Mouse (Mus musculus): ENCODE measurements around the gene Smchd1. TPM values are rescaled to one million over a fixed set of nuclear protein-coding genes. Genes with fewer than 3 reads are reported as not detected.
"Not testable (repeated sequence)": the region's sequence is repeated elsewhere in the genome, so short reads cannot be mapped to it uniquely, and the experiment has no call there.

The Smchd1 gene
- polyA plus RNA-seq, 1 experiment from 2014 or later, result 51.4 TPM

DNA sequence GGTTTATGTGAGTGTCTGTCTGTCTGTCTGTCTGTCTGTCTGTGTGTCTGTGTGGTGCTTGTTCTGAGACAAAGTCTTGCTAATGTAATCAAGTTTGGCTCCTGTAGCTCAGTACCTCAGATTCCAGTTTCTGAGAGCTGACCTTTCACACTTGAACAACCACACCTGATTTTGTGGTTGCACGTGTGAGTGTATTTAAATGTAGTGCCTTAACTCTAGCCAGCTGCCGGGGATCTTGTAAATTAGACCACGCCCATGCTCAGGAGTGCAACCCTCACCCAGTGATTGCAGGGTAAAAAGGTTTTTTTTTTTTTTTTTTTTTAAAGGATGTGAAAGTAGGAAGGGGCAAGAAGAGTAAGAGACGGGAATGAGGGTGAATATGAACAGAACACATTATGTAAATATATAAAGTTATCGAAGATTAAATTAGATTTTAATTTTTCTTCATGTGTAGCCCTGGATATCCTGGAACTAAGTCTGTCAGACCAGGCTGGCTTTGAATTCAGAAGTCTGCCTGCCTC lies 4.3 kb upstream of the Smchd1 start:
- H3K4me2 ChIP-seq, result no peak overlapping the region
- H3K4me1 ChIP-seq (replicated peaks), result peaks cover 9% of the 10 kb centered on the region
- no peaks in the 10 kb centered on the region for H3K27me3 ChIP-seq
- no peak overlapping the region for H3K9ac ChIP-seq
- H3K9me3 ChIP-seq, result no peaks in the 10 kb centered on the region
- peaks cover 4% of the 10 kb centered on the region; the same call in 1 of the 2 replicates for H3K36me3 ChIP-seq
- no peak for ATAC-seq (ENCODE audit: low FRiP score)
- WGBS, result 78% methylated on average over 5 of the region's 5 CpGs
- no peak overlapping the region for H3K27ac ChIP-seq
- no peak overlapping the region for H3K4me3 ChIP-seq

DNA sequence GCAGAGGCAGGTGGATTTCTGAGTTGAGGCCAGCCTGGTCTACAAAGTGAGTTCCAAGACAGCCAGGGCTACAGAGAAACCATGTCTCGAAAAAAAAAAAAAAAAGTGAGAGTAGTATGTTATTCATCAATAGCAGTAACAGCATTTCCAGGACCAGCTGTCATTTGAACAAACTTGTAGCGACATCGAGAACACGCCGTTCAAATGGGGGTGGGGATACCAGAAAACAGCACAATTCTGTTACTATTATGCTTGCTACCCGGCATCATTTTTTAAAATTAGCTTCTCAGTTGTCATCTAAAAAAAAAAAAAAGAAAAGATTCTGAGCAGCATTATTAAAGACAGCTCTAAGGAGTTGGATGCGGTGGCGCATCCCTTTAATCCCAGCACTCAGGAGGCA lies 2.3 kb upstream of the Smchd1 start:
- no peak overlapping the region for H3K4me2 ChIP-seq
- no peak overlapping the region for H3K27ac ChIP-seq
- ATAC-seq (ENCODE audit: low FRiP score), result no peak
- H3K4me1 ChIP-seq (replicated peaks), result peaks cover 24% of the 10 kb centered on the region
- H3K9ac ChIP-seq, result no peak overlapping the region
- H3K27me3 ChIP-seq, result no peaks in the 10 kb centered on the region
- H3K4me3 ChIP-seq, result no peak overlapping the region
- peaks cover 4% of the 10 kb centered on the region; the same call in 1 of the 2 replicates for H3K36me3 ChIP-seq
- WGBS, result 93% methylated on average over 8 of the region's 8 CpGs
- no peaks in the 10 kb centered on the region for H3K9me3 ChIP-seq

DNA sequence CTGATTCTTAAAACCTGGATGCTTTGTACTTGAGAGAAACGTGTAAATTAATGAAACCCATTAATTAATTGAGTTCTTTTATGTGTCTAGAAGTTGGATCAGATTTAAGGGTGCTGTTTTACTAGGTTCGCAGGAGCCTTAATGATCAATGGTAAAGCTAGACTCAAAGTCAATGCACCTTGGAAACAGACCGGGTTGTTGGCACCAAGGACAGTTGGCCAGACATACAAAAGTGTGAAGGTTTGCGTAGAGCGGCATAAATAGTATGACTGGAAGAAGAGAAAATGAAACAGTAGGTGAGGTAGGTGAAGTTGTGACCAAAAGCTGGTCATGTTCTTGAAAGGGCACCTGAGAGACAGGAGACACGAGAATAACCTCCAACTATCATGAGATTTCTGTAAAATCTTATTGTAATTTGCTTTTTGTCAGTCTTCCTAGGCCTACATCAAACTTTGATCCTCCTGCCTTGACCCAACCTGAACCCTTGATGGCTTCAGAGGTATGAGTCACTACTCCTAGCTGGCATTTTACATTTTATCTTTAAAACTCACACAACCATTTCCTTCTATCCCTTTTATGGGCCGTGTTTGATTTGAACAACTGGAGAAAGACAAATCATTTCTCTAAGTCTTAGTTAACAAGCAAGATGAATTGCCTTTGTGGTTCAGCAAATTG lies 1.3 kb upstream of the Smchd1 start:
- H3K36me3 ChIP-seq, result peaks cover 4% of the 10 kb centered on the region; the same call in 1 of the 2 replicates
- H3K9ac ChIP-seq, result peak overlapping the region; percentile 91; the same call in 1 of the 2 replicates
- H3K4me2 ChIP-seq, result peak overlapping the region; percentile 94
- peaks cover 25% of the 10 kb centered on the region for H3K4me1 ChIP-seq (replicated peaks)
- WGBS, result 83% methylated on average over 7 of the region's 7 CpGs
- ATAC-seq (ENCODE audit: low FRiP score), result no peak
- peak overlapping the region; percentile 87 for H3K4me3 ChIP-seq
- H3K27ac ChIP-seq, result peak overlapping the region; percentile 99; the same call in 1 of the 2 replicates
- no peaks in the 10 kb centered on the region for H3K27me3 ChIP-seq
- no peaks in the 10 kb centered on the region for H3K9me3 ChIP-seq

DNA sequence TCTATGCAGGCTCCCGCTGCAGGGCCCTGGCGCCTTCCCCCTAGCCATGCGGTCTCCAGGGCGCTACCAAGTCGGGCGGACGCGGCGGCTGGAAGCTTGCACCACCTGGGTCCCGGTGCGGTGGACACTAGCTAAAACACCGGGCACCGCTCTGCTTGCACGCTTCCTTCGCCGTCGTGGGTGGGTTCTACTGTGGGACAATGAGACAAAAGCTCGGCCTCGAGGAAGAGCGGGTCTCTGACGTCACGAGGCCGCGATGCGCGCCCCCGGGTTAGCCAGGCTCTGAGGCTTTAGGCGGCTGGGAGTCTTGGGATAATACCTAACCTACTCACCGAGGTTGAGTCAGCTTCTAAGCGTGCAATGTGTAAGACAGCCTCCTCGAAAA lies 554 bp upstream of the Smchd1 start:
- peak overlapping the region; percentile 91 for H3K9ac ChIP-seq
- peaks cover 25% of the 10 kb centered on the region for H3K4me1 ChIP-seq (replicated peaks)
- peaks cover 4% of the 10 kb centered on the region; the same call in 1 of the 2 replicates for H3K36me3 ChIP-seq
- ATAC-seq (ENCODE audit: low FRiP score), result peak; percentile 86
- WGBS, result under 1% methylated on average over 31 of the region's 31 CpGs
- no peaks in the 10 kb centered on the region for H3K27me3 ChIP-seq
- H3K4me2 ChIP-seq, result peak overlapping the region; percentile 94
- H3K9me3 ChIP-seq, result no peaks in the 10 kb centered on the region
- H3K27ac ChIP-seq, result peak overlapping the region; percentile 99
- peak overlapping the region; percentile 87 for H3K4me3 ChIP-seq

DNA sequence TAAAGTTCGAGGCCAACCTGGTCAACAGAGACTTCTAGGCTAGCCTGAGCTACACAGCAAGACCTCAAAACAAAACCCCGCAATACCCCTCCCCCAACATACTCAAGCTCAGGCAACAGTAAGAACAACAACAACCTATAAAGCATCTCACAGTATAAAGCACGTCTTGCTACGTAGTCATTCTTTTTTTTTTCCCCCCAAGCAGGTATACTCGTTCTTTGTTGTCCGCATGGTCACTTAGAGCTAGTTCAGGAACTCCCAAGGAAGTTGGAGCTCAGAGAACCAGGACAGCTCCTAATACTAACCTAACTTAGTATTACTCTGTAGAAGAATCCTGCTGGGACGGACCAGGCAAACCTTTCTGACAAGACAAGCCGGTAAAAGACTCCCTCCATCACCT lies 1.0 kb downstream of the Smchd1 start:
- Histone ChIP-seq H3K9ac (peak overlapping the region; percentile 91), H3K4me2 (peak overlapping the region; percentile 94), H3K36me3 (peaks cover 4% of the 10 kb centered on the region; the same call in 1 of the 2 replicates), H3K4me1 (replicated peaks) (peaks cover 25% of the 10 kb centered on the region), H3K27ac (0 out of 2 replicates have a peak overlapping the region, but pooled peaks have one; percentile 99), H3K9me3 (no peaks in the 10 kb centered on the region), H3K4me3 (peak overlapping the region; percentile 87), H3K27me3 (no peaks in the 10 kb centered on the region)
- WGBS, result 18% methylated on average over 8 of the region's 8 CpGs
- ATAC-seq (ENCODE audit: low FRiP score), result no peak

DNA sequence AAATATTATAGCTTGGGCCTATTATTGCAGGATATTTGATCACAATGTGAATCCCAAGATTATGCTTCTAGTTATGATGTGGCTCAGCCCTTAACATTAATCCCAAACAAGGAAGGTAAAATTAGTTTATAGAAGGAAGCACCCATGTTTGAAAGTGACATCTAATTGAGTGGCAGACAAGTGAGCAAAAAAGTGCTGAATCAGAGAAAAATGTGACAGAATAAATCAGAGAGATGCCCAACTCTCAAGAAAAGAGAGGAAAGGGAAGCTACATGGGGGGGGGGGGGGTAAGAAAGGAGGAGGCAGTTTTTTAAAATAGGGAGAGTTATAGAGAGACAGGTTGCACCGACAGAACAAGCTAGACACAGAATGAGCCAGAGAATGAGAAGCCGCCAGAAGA lies 3.9 kb downstream of the Smchd1 start:
- H3K27ac ChIP-seq, result no peak overlapping the region
- H3K27me3 ChIP-seq, result no peaks in the 10 kb centered on the region
- H3K4me2 ChIP-seq, result no peak overlapping the region
- H3K36me3 ChIP-seq, result no peaks in the 10 kb centered on the region
- H3K4me3 ChIP-seq, result no peak overlapping the region
- 77% methylated on average over 2 of the region's 2 CpGs for WGBS
- ATAC-seq (ENCODE audit: low FRiP score), result no peak
- no peaks in the 10 kb centered on the region for H3K9me3 ChIP-seq
- peaks cover 21% of the 10 kb centered on the region for H3K4me1 ChIP-seq (replicated peaks)
- no peak overlapping the region for H3K9ac ChIP-seq

DNA sequence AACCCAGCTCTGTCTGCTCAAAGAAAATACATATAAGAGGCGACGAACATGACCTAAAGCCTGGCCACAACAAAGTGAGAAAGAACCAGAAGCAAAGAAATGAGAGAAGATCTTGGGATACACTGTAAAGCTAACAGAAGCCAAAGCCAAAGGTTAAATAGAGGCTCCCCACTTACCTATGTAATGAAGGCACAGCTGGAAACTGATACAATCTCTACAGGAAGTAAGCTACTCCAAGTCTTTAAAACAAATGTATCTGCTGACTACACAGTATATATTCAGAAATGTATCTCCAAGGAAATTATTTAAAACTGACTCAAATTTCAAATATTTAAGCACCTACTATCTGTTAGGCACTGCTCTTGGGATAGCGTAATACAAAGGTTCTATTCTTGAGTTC lies 14.8 kb downstream of the Smchd1 start:
- Histone ChIP-seq H3K4me1 (replicated peaks) (no peaks in the 10 kb centered on the region), H3K4me3 (no peak overlapping the region), H3K9ac (no peak overlapping the region), H3K9me3 (no peaks in the 10 kb centered on the region), H3K4me2 (no peak overlapping the region), H3K27me3 (no peaks in the 10 kb centered on the region), H3K36me3 (peaks cover 52% of the 10 kb centered on the region), H3K27ac (no peak overlapping the region)
- 98% methylated on average over 3 of the region's 3 CpGs for WGBS
- no peak for ATAC-seq (ENCODE audit: low FRiP score)

DNA sequence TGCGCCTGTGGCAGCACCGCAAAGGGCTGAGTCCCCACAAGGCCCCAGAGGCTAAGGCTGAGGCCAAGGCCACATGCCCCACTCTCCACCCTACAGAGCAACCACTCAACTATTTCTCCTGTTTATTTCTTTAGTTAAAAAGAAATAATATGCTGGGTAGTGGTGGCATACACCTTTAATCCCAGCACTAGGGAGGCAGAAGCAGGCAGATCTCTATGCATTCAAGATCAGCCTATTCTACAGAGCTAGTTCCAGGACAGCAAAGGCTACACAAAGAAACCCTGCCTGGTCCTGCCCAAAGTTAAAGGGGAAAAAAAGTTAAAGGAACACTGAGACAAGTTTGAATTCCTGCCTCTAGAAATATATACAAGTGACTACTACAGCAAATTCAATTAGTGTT lies 15.3 kb downstream of the Smchd1 start, which contains the start of gene Gm4707:
Gene Gm4707, minus strand, starts transcription at position 101 of the 400 bp plus-strand sequence.
- Histone ChIP-seq H3K36me3 (peaks cover 55% of the 10 kb centered on the region), H3K9me3 (no peaks in the 10 kb centered on the region), H3K9ac (no peak within 1 kb of the TSS), H3K4me2 (no peak within 1 kb of the TSS), H3K4me3 (no peak within 1 kb of the TSS), H3K27ac (no peak within 1 kb of the TSS), H3K4me1 (replicated peaks) (no peaks in the 10 kb centered on the region), H3K27me3 (no peaks in the 10 kb centered on the region)
- ATAC-seq (ENCODE audit: low FRiP score), result no peak
- WGBS, result 93% methylated on average over 2 of the region's 2 CpGs

DNA sequence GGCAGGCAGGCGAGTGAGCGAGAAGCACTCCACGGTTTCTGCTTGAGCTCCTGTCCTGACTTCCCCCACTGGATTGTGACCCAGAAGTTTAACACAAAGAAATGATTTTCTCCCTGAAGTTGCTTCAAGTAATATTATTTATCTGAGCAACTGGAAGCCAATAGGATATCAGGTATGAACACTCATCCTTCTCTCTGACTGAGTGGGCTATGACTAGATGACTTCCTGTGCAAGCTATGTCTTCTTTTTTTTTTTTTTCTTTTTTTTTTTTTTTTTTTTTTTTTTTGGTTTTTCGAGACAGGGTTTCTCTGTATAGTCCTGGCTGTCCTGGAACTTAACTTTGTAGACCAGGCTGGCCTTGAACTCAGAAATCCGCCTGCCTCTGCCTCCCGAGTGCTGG lies 17.8 kb downstream of the Smchd1 start:
- not testable (repeated sequence) for H3K4me3 ChIP-seq; ATAC-seq (ENCODE audit: low FRiP score); H3K4me1 ChIP-seq (replicated peaks); H3K9ac ChIP-seq; H3K27ac ChIP-seq; H3K27me3 ChIP-seq; H3K4me2 ChIP-seq; H3K9me3 ChIP-seq
- WGBS, result 95% methylated on average over 6 of the region's 6 CpGs
- peaks cover 39% of the 10 kb centered on the region for H3K36me3 ChIP-seq

DNA sequence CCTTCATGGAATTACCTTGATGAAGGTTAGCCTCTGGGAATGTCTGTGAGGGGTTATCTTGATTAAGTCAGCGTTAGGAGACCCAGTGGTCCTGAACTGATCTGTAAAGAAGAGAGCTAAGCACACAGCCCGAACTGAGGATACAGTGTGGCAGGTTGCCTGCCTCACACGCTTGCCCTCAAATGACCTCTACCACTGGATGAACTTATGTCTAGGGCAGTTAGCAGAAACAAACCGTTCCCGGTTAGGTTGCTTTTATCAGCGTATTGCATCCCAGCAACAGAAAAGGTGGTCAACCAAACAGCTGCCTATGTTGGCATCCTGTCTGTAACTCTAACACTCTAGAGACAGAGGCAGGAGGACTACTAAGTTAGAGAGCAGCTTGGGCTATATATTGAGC lies 30.0 kb downstream of the Smchd1 start:
- H3K4me3 ChIP-seq, result no peak overlapping the region
- H3K27me3 ChIP-seq, result no peaks in the 10 kb centered on the region
- no peak overlapping the region for H3K4me2 ChIP-seq
- 96% methylated on average over 6 of the region's 6 CpGs for WGBS
- peaks cover 29% of the 10 kb centered on the region for H3K36me3 ChIP-seq
- H3K27ac ChIP-seq, result no peak overlapping the region
- H3K9ac ChIP-seq, result no peak overlapping the region
- H3K4me1 ChIP-seq (replicated peaks), result no peaks in the 10 kb centered on the region
- H3K9me3 ChIP-seq, result no peaks in the 10 kb centered on the region
- no peak for ATAC-seq (ENCODE audit: low FRiP score)

DNA sequence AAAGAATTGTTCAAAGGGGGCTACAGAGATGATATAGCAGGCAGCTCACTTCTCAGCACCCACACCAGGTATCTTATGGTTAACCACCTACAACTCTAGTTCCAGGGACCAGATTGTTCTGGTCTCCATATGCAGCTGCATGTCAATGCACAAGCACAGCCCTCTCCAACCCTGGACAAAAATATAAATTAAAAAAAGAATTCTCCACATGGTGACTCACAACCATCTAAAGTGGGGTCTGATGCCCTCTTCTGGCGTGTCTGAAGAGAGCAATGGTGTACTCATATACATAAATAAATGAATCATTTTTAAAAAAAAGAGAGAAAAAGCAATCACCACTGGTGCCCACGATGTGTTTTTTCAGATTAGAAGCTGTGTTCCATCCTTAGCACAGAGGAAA lies 30.4 kb downstream of the Smchd1 start:
- Histone ChIP-seq H3K9ac (no peak overlapping the region), H3K27me3 (no peaks in the 10 kb centered on the region), H3K27ac (no peak overlapping the region), H3K4me2 (no peak overlapping the region), H3K4me1 (replicated peaks) (no peaks in the 10 kb centered on the region), H3K9me3 (no peaks in the 10 kb centered on the region), H3K36me3 (peaks cover 29% of the 10 kb centered on the region), H3K4me3 (no peak overlapping the region)
- no peak for ATAC-seq (ENCODE audit: low FRiP score)
- 94% methylated on average over 2 of the region's 2 CpGs for whole genome bisulfite sequencing

DNA sequence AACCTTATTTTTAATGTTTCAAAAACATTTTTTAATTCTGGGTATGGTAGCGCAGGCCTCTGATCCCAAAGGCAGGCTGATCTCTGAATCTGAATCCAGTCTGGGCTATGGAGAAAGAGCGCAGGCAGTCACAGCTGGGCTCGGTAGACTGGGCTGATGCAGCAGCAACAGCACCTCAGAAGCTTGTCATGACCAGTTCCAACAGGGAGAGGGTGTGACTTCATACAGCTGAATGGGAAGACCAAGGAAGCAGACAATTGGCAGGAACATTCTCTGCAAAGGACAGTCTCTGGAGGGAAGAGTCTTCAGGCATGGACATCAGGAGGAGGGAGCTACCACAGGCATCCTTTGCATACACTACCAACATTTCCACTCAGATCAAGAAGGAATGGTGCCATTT lies 31.0 kb downstream of the Smchd1 start:
- H3K27me3 ChIP-seq, result no peaks in the 10 kb centered on the region
- H3K4me2 ChIP-seq, result no peak overlapping the region
- no peaks in the 10 kb centered on the region for H3K4me1 ChIP-seq (replicated peaks)
- H3K27ac ChIP-seq, result no peak overlapping the region
- WGBS, result 92% methylated on average over 3 of the region's 3 CpGs
- no peak overlapping the region for H3K9ac ChIP-seq
- H3K9me3 ChIP-seq, result no peaks in the 10 kb centered on the region
- no peak overlapping the region for H3K4me3 ChIP-seq
- H3K36me3 ChIP-seq, result peaks cover 29% of the 10 kb centered on the region
- ATAC-seq (ENCODE audit: low FRiP score), result no peak

DNA sequence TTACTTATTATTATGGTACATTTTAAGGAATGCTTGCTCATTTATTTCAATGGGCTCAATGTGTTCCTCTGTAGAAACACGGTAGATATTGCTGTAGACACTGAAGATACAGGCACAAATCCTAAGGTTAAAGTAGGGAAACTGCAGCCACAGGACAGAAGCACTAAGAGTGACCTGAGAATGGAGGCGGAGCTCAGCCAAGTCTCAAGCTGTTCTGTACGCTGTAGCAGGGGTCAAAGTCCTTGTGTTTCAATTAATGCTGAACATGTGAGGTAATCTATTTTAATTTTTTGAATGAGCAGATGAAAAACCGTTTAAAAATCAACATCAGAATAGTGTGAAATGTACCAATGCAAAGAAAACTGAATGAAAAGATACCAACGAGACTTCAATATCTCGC lies 31.9 kb downstream of the Smchd1 start:
- H3K27ac ChIP-seq, result no peak overlapping the region
- no peaks in the 10 kb centered on the region for H3K9me3 ChIP-seq
- H3K36me3 ChIP-seq, result peaks cover 29% of the 10 kb centered on the region
- H3K4me2 ChIP-seq, result no peak overlapping the region
- H3K27me3 ChIP-seq, result no peaks in the 10 kb centered on the region
- H3K9ac ChIP-seq, result no peak overlapping the region
- 91% methylated on average over 6 of the region's 6 CpGs for WGBS
- ATAC-seq (ENCODE audit: low FRiP score), result no peak
- no peaks in the 10 kb centered on the region for H3K4me1 ChIP-seq (replicated peaks)
- H3K4me3 ChIP-seq, result no peak overlapping the region

Measured in hindbrain, embryonic 13.5 days (tissue).